Mouse (Mus musculus): ENCODE measurements around the gene Slfn2. TPM values are rescaled to one million over a fixed set of nuclear protein-coding genes. Genes with fewer than 3 reads are reported as not detected.
"Not testable (repeated sequence)": the region's sequence is repeated elsewhere in the genome, so short reads cannot be mapped to it uniquely, and the experiment has no call there.

Gene Slfn2
- 0.53 and 0.77 TPM in 2 replicates for polyA plus RNA-seq (2012; rRNA removed)

DNA sequence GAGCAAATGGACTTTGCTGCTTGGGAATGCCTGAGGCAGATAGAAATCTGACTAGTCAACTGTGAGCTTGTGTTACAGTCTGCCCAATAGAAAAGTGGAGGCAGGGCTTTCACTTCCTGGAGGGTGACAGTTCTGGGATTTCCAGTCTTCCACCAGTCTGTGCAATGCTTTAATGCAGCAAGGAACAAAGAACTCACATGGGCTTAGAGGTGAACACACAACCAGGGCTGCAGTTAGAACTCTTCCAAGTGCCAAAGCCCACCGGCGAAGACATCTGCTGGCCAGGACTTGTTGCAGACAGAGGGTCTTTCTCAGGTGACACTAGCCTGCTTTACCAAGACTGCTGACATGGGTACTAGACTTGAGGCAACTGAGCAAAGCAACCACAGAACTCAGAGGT, at the start of gene Slfn2:
Gene Slfn2 (plus strand): TSS at position 167 of the 400 bp plus-strand sequence.
- peak; percentile 3 for DNase-seq (ENCODE audit: low read depth)
- TF ChIP-seq POLR2A (IDR thresholded peaks at IDR 0.05; ENCODE audit: borderline replicate concordance, extremely low read depth, insufficient read depth, insufficient read length, poor library complexity, severe bottlenecking) (no peak), CTCF (IDR thresholded peaks at IDR 0.05; ENCODE audit: borderline replicate concordance, extremely low read depth, insufficient read depth, insufficient read length) (no peak)

DNA sequence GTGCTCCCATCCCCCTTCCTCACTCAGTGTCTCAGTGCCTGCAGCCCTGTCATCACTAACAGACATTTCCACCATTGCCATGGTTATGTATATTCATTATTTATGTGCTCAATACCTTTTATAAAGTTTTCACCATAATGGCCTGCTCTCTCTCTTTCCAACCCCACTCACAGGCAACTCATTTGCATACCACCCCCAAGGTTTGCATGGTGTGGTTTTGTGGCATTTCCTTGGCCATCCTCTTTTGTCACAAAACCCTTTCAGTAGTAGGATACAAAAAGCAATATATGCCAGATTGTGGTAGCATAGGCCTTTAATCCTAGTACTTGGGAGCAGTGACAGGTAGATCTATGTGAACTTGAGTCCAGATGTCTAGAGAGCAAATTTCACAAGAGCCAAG, 48.8 kb upstream of the Slfn2 start:
- no peak for DNase-seq (ENCODE audit: low read depth)
- TF ChIP-seq POLR2A (IDR thresholded peaks at IDR 0.05; ENCODE audit: borderline replicate concordance, extremely low read depth, insufficient read depth, insufficient read length, poor library complexity, severe bottlenecking) (no peak), CTCF (IDR thresholded peaks at IDR 0.05; ENCODE audit: borderline replicate concordance, extremely low read depth, insufficient read depth, insufficient read length) (no peak)

DNA sequence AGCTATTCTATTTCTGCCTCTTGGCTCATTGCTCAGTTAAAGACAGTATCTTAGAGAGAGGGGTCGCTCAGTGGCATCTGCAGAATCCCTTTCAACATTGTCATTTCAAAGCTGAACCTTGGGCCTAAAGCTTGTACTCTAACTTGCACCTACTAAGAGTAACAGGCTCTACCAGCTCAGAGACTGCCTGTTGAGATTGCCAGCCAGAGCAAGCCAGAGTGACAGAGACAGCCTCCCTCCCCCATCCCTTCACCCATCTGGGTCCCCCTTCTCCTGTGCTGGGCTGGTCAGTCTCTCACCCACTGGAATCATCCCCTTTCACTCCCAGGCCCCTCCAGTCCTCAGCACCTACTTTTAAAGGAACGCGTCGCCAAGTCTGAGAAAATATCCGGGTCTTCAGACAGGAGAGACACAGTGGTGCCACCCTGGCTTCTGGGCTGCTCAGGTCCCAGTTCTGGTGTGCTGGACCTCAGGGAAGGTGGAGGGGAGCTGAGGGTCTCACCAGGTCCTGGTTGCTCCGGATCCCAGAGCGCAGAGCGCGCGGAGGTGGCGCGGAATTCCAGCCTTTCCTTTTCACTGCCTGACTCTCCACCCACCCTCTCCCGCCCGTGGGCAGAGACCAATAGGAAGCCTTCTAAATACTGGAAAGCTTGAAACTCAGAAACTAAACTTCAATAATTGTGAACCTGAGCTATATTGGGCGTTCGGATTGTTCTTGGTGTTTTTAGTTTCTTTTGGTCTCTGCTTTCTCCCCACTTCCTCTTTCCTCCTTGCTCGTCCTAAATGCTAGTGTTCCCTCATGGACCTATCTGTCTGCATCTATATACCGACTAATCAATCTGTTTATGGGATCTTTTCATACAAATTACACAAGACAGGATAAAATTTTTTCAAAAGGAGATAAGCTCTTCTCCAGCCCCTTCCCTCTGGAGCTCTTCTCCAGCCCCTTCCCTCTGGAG, 45.1 kb upstream of the Slfn2 start:
- DNase-seq (ENCODE audit: low read depth): not testable (repeated sequence)

DNA sequence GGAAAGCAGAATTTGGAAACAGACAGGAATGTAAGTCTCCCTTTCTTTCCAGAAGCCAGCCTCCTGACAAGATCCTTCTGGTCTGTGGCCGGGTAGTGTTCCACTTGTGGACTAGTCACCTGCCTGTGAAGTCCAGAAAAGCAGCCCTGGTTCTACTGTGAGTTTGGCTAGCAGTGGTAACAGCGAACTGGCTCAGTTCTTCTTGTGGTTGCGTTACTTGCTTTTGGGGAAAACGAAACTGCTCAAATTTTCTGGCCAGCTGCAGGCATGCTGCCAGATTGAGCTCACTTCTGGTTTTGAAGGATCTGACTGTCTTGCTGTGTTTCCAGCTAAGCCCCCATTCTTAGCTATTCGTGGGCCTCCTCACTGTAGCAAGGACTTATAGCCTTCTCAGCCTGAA, 44.3 kb upstream of the Slfn2 start, which contains the start of gene Slfn8:
Gene Slfn8 (minus strand): TSS at position 190 of the 400 bp plus-strand sequence.
- TF ChIP-seq CTCF (IDR thresholded peaks at IDR 0.05; ENCODE audit: borderline replicate concordance, extremely low read depth, insufficient read depth, insufficient read length): no peak
- no peak for TF ChIP-seq POLR2A (IDR thresholded peaks at IDR 0.05; ENCODE audit: borderline replicate concordance, extremely low read depth, insufficient read depth, insufficient read length, poor library complexity, severe bottlenecking)
- DNase-seq (ENCODE audit: low read depth): peak; percentile 1

DNA sequence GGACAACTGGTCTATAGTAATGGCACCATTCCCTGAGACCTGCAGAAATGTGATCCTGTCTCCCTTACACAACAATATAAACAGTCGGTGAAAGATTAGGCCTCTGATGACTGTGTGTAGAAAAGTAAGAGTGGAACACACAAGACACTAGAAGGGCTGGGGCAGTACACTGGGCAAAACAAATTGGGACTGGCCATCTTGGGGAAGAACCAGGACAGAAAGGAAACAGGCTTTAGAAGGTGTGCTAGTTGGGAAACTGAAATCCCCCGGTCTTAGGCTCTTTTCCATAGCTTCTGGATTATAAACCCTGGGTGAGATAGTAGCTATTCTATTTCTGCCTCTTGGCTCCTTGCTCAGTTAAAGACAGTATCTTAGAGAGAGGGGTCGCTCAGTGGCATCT, 26.2 kb upstream of the Slfn2 start:
- DNase-seq (ENCODE audit: low read depth): not testable (repeated sequence)

DNA sequence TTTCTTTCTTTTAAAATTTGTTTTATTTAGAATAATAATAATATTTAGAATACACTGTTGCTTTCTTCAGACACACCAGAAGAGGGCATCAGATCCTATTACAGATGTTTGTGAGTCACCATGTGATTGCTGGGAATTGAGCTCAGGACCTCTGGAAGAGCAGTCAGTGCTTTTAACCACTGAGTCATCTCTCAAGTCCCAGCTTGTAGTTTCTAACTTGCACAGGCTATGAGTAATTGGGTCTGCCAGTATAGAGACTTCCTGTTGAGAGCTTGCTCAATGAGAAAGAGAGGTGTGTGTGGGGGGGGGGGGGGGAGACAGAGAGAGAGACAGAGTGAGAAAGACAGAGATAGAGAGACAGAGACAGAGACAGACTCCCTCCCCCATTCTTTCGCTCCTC, 25.8 kb upstream of the Slfn2 start:
- DNase-seq (ENCODE audit: low read depth): no peak
- no peak for TF ChIP-seq CTCF (IDR thresholded peaks at IDR 0.05; ENCODE audit: borderline replicate concordance, extremely low read depth, insufficient read depth, insufficient read length)
- no peak for TF ChIP-seq POLR2A (IDR thresholded peaks at IDR 0.05; ENCODE audit: borderline replicate concordance, extremely low read depth, insufficient read depth, insufficient read length, poor library complexity, severe bottlenecking)

DNA sequence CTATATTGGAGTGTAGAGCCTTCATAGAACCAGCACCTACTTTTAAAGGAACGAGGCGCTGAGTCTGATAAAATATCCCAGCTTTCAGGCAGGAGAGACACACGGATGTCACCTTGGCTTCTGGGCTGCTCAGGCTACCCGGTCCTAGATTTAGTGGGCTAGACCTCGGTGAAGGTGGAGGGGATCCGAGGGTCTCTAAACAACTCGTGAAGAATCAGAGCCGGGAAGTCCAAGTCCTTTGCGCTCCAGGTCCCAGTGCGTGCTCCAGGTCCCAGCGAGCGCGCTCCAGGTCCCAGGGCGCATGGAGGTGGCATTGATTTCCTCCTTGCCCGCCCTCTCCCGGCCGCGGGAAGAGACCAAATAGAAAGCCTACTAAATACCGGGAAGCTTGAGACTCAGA, 25.1 kb upstream of the Slfn2 start:
- TF ChIP-seq POLR2A (IDR thresholded peaks at IDR 0.05; ENCODE audit: borderline replicate concordance, extremely low read depth, insufficient read depth, insufficient read length, poor library complexity, severe bottlenecking) (no peak), CTCF (IDR thresholded peaks at IDR 0.05; ENCODE audit: borderline replicate concordance, extremely low read depth, insufficient read depth, insufficient read length) (no peak)

DNA sequence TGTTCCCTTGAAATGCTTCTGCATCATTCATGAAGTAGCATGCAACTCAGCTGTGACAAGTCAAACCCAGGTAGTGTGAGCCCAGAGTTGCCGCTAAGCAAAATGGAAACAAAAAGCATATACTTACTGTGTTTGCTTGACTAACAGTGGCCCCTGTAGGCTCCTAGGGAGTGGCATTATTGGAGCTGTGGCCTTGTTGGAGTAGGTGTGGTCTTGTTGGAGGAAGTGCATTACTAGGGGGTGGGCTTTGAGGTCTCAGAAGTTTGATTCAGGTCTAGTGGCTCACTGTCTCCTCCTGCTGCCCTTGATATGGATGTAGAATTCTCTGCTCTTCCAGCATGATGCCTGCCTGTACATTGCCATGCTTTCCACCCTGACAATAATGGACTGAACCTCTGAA, 24.6 kb upstream of the Slfn2 start:
- no peak for TF ChIP-seq CTCF (IDR thresholded peaks at IDR 0.05; ENCODE audit: borderline replicate concordance, extremely low read depth, insufficient read depth, insufficient read length)
- no peak for TF ChIP-seq POLR2A (IDR thresholded peaks at IDR 0.05; ENCODE audit: borderline replicate concordance, extremely low read depth, insufficient read depth, insufficient read length, poor library complexity, severe bottlenecking)
- DNase-seq (ENCODE audit: low read depth): peak; percentile 3

More for the DNA sequence above, 25.1 kb upstream of the Slfn2 start:
- no peak for DNase-seq (ENCODE audit: low read depth)

DNA sequence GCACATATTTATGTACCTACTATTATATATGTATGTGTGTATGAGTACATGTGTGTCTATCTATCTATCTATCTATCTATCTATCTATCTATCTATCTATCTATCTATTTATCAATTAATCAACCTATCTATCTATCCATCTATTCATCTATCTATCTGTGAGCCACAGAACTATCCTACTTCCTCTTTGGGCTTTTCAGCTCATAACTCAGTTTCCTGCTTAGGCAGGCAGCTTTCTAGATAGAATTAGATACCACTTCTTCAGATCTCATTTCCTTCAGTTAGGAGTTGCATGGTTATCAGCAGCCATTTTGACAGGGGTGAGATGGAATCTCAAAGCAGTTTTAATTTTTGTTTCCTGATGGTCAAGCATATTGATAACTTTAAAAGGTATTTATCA, 23.9 kb upstream of the Slfn2 start:
- TF ChIP-seq POLR2A (IDR thresholded peaks at IDR 0.05; ENCODE audit: borderline replicate concordance, extremely low read depth, insufficient read depth, insufficient read length, poor library complexity, severe bottlenecking) (no peak), CTCF (IDR thresholded peaks at IDR 0.05; ENCODE audit: borderline replicate concordance, extremely low read depth, insufficient read depth, insufficient read length) (no peak)
- no peak for DNase-seq (ENCODE audit: low read depth)

DNA sequence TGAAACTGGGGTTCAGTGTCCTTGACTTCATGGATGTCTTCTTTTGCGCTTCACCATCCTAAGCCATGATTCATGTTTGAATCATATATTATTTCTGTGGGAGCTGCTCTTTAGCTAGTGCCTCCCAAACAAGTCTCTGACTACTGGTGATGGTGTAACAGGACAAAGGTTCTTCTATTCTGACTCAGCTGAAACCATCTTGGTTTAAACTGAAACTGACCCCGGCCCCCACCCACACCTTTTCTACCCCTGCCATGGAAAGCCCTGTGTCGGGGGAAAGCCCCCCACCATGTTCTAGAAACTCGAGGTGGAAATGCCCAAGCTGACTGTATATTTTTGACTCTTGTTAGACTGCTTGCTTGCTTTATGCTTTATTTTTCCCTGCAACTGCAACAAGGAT, 21.0 kb upstream of the Slfn2 start:
- DNase-seq (ENCODE audit: low read depth): no peak
- no peak for TF ChIP-seq CTCF (IDR thresholded peaks at IDR 0.05; ENCODE audit: borderline replicate concordance, extremely low read depth, insufficient read depth, insufficient read length)
- no peak for TF ChIP-seq POLR2A (IDR thresholded peaks at IDR 0.05; ENCODE audit: borderline replicate concordance, extremely low read depth, insufficient read depth, insufficient read length, poor library complexity, severe bottlenecking)

DNA sequence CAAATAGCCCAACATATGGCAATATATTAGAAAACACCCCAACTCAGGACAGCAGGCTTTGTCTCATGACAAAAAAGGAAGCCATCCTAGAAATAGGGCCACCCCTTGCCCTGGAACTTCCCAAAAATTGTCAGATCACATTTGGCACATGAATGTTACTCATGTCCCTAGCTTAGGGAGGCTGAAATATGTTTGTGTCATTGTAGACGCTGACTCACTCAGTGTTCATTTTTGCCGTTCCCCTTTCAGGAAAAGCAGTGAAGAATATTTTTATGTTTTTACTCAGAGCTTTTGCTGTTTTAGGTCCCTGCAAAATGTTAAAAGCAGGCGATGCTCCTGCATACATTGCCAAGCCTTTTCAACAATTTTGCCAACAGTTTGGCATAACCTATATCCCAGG, 19.3 kb upstream of the Slfn2 start:
- no peak for DNase-seq (ENCODE audit: low read depth)
- TF ChIP-seq POLR2A (IDR thresholded peaks at IDR 0.05; ENCODE audit: borderline replicate concordance, extremely low read depth, insufficient read depth, insufficient read length, poor library complexity, severe bottlenecking): no peak
- no peak for TF ChIP-seq CTCF (IDR thresholded peaks at IDR 0.05; ENCODE audit: borderline replicate concordance, extremely low read depth, insufficient read depth, insufficient read length)

DNA sequence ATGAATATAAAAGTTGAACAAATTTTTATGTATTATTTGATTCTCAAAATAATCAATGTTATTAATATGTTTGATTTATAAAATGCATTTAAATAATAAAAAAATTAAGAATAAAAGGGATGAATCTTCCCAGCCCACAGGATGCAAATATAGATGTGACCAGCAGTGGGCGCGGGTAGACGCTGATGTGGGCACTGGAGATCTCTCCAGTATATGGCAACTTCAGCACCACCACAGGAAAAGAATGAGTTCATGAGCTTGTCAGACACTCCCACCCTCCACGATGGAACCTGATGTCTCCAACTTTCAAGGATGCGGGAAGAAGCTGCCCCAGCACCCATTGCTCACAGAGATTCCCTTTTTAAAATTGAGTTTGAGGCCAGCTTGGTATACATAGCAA, 7.0 kb upstream of the Slfn2 start:
- peak; percentile 61 for DNase-seq (ENCODE audit: low read depth)
- TF ChIP-seq POLR2A (IDR thresholded peaks at IDR 0.05; ENCODE audit: borderline replicate concordance, extremely low read depth, insufficient read depth, insufficient read length, poor library complexity, severe bottlenecking) (no peak), CTCF (IDR thresholded peaks at IDR 0.05; ENCODE audit: borderline replicate concordance, extremely low read depth, insufficient read depth, insufficient read length) (peak; percentile 77)
